In genomic region chr7:31115182-31115581, GRCm38 (mm10) we compare ENCODE assay signal across 9 mouse cellular contexts. TPM values are rescaled to one million over a fixed set of nuclear protein-coding genes. Genes with fewer than 3 reads are reported as not detected.
DNase-seq lines count a peak whose midpoint lies in the region; ATAC-seq and TF ChIP-seq lines count a peak whose summit lies in the region.
"Had no signal": no experiment of that assay in that cellular context is flagged by ENCODE, and none has a peak within 500 bp of the region (broad histone marks: within the 10 kb centered on the region; RNA-seq: fewer than 3 reads in every experiment).

Gene Hpn (minus strand): TSS chr7:31115290.

- H3K79me2 ChIP-seq in heart, adult 2 months (replicated peaks; ENCODE audit: control insufficient read depth, insufficient read depth, low read length) = no peaks in the 10 kb centered on the region

- H3K27me3 ChIP-seq in heart, adult 2 months (ENCODE audit: control insufficient read depth, insufficient read depth, low read length) = no peaks in the 10 kb centered on the region
- 0 out of 2 replicates have a peak, but pooled peaks cover 3% of the 10 kb centered on the region for H3K27me3 ChIP-seq in embryonic facial prominence, embryonic 12.5 days
- H3K27me3 ChIP-seq in kidney, embryonic 15.5 days = no peaks in the 10 kb centered on the region
- no peaks in the 10 kb centered on the region for H3K27me3 ChIP-seq in lung, embryonic 15.5 days

- peak within 1 kb of the TSS; percentile 63 for H3K9ac ChIP-seq in heart, adult 2 months (ENCODE audit: low read depth, low read length)
- no peak within 1 kb of the TSS for H3K9ac ChIP-seq in embryonic facial prominence, embryonic 12.5 days
- H3K9ac ChIP-seq in kidney, embryonic 15.5 days = peak within 1 kb of the TSS; percentile 19; the same call in 1 of the 2 replicates
- peak within 1 kb of the TSS; percentile 29 for H3K9ac ChIP-seq in lung, embryonic 15.5 days

- TF ChIP-seq CTCF in heart, adult 2 months (IDR thresholded peaks at IDR 0.05) = no peak

- 40% methylated on average over 13 of the region's 15 CpGs for WGBS in heart, adult 2 months
- 14% methylated on average over 15 of the region's 15 CpGs for WGBS in embryonic facial prominence, embryonic 12.5 days
- WGBS in kidney, embryonic 15.5 days = 16% methylated on average over 15 of the region's 15 CpGs
- 15% methylated on average over 15 of the region's 15 CpGs for WGBS in lung, embryonic 15.5 days

- H3K27ac ChIP-seq in heart, adult 2 months = peak within 1 kb of the TSS; percentile 83
- no peak within 1 kb of the TSS for H3K27ac ChIP-seq in embryonic facial prominence, embryonic 12.5 days
- H3K27ac ChIP-seq in kidney, embryonic 15.5 days = peak within 1 kb of the TSS; percentile 82
- H3K27ac ChIP-seq in lung, embryonic 15.5 days = peak within 1 kb of the TSS; percentile 50

- H3K4me1 ChIP-seq in heart, adult 2 months (ENCODE audit: control insufficient read depth, insufficient read depth, low read length) = peaks cover 7% of the 10 kb centered on the region
- H3K4me1 ChIP-seq in embryonic facial prominence, embryonic 12.5 days = peaks cover 12% of the 10 kb centered on the region
- H3K4me1 ChIP-seq in kidney, embryonic 15.5 days = peaks cover 46% of the 10 kb centered on the region
- H3K4me1 ChIP-seq in lung, embryonic 15.5 days = peaks cover 27% of the 10 kb centered on the region

- H3K36me3 ChIP-seq in heart, adult 2 months (ENCODE audit: control insufficient read depth, insufficient read depth, low read length) = no peaks in the 10 kb centered on the region
- no peaks in the 10 kb centered on the region for H3K36me3 ChIP-seq in embryonic facial prominence, embryonic 12.5 days
- H3K36me3 ChIP-seq in kidney, embryonic 15.5 days = no peaks in the 10 kb centered on the region
- H3K36me3 ChIP-seq in lung, embryonic 15.5 days = no peaks in the 10 kb centered on the region

- intact Hi-C loops in heart, adult 2 months (cut with DNase I) = no loop called here

- TF ChIP-seq POLR2A in heart, adult 2 months (IDR thresholded peaks at IDR 0.05; ENCODE audit: insufficient read depth, low read depth, low read length) = no peak

- ATAC-seq in embryonic facial prominence, embryonic 12.5 days (ENCODE audit: insufficient number of reproducible peaks, insufficient read depth, low FRiP score, low TSS enrichment) = 0 out of 2 replicates have a peak, but pooled peaks have one; percentile 12
- ATAC-seq in kidney, embryonic 15.5 days (replicated peaks; ENCODE audit: low FRiP score) = peak; percentile 80
- peak; percentile 79 for ATAC-seq in lung, embryonic 15.5 days (ENCODE audit: borderline replicate concordance, extremely low read depth, low FRiP score, low TSS enrichment)

- no peaks in the 10 kb centered on the region for H3K9me3 ChIP-seq in embryonic facial prominence, embryonic 12.5 days
- H3K9me3 ChIP-seq in kidney, embryonic 15.5 days (replicated peaks) = no peaks in the 10 kb centered on the region
- no peaks in the 10 kb centered on the region for H3K9me3 ChIP-seq in lung, embryonic 15.5 days

- peak within 1 kb of the TSS; percentile 5; the same call in 1 of the 2 replicates for H3K4me3 ChIP-seq in heart, adult 2 months
- H3K4me3 ChIP-seq in embryonic facial prominence, embryonic 12.5 days = no peak within 1 kb of the TSS
- H3K4me3 ChIP-seq in kidney, embryonic 15.5 days (replicated peaks) = peak within 1 kb of the TSS; percentile 33
- peak within 1 kb of the TSS; percentile 27 for H3K4me3 ChIP-seq in lung, embryonic 15.5 days
- H3K4me3 ChIP-seq: myocyte had no signal

- DNase-seq in heart, adult 2 months = no peak
- DNase-seq in heart, adult 9 months (ENCODE audit: low spot score in 2 of 2) = no peak
- no peak for DNase-seq in right cerebral cortex, postnatal 14 days
- no peak for DNase-seq in right cerebral cortex, postnatal 4 days
- no peak for DNase-seq in ovary, adult 18-20 months (ENCODE audit: low spot score)

- peak within 1 kb of the TSS; percentile 26 for H3K4me2 ChIP-seq in embryonic facial prominence, embryonic 12.5 days (replicated peaks)
- H3K4me2 ChIP-seq in kidney, embryonic 15.5 days = peak within 1 kb of the TSS; percentile 52
- H3K4me2 ChIP-seq in lung, embryonic 15.5 days = peak within 1 kb of the TSS; percentile 53

- TF ChIP-seq EP300 in heart, adult 2 months (IDR thresholded peaks at IDR 0.05; ENCODE audit: insufficient read depth, low read depth, low read length) = no peak

RNA-seq across cellular contexts. Expression of gene Hpn, which starts in this region (rescaled TPM):
- 1 to 10 TPM; 1.7 to 2.6 TPM for total RNA-seq in heart, adult 2 months (2021)
- 2.8 and 5.1 TPM in 2 replicates for polyA plus RNA-seq in heart, adult 2 months (2012; rRNA removed)
- polyA plus RNA-seq in embryonic facial prominence, embryonic 12.5 days (2016; fragmentation: Nextera tagmentation; extraction: Ambion mirVana) = 3.7 and 4.2 TPM in 2 replicates
- 40.6 and 45.0 TPM in 2 replicates for polyA plus RNA-seq in kidney, embryonic 15.5 days (2015; fragmentation: Nextera tagmentation; extraction: Ambion mirVana)
- polyA plus RNA-seq in lung, embryonic 15.5 days (2015; fragmentation: Nextera tagmentation; extraction: Ambion mirVana) = 14.6 and 16.7 TPM in 2 replicates
- polyA plus RNA-seq: myocyte had no signal

Comparison
In these comparisons a context has a peak if more than half of its experiments do, and no peak if none do; other contexts are left out.
1. ATAC-seq: peak in every context shown above with its lines; median percentile 80 in kidney, embryonic 15.5 days; 79 in lung, embryonic 15.5 days; 12 in embryonic facial prominence, embryonic 12.5 days.